Mouse (Mus musculus) limb, embryonic 11.5 days (tissue): Measurements from ENCODE around the gene Isl2. TPM values are rescaled to one million over a fixed set of nuclear protein-coding genes. Genes with fewer than 3 reads are reported as not detected.

Source experiments
- ATAC-seq: fragments of 200-750 bp; cut with Nextera tagmentation; 2 replicates; pipeline ENCODE4 v1.8.0; 2017; ENCODE audit warnings: low read depth; ENCODE audit not compliant: insufficient number of reproducible peaks, low FRiP score, low TSS enrichment
- DNase-seq: peaks from one replicate; pipeline ENCODE4 v3.0.0-alpha.2; 2015; ENCODE audit warnings: low spot score
- H3K27ac ChIP-seq: fragments of 300-500 bp; sonication (generic); replicated peaks from 2 replicates; pipeline ENCODE4 v1.5.1; 2014; ENCODE audit warnings: low read depth, mild to moderate bottlenecking, low read length
- H3K27me3 ChIP-seq: fragments of 300-500 bp; sonication (generic); 2 replicates; pipeline ENCODE4 v1.6.1; 2014; ENCODE audit warnings: mild to moderate bottlenecking, low read length, mixed read lengths; ENCODE audit not compliant: control insufficient read depth, insufficient read depth
- H3K36me3 ChIP-seq: fragments of 300-500 bp; sonication (generic); 2 replicates; pipeline ENCODE4 v1.6.1; 2014; ENCODE audit warnings: mild to moderate bottlenecking, low read length, moderate library complexity, mixed read lengths; ENCODE audit not compliant: control insufficient read depth, insufficient read depth
- H3K4me1 ChIP-seq: fragments of 300-500 bp; sonication (generic); 2 replicates; pipeline ENCODE4 v1.6.1; 2014; ENCODE audit warnings: low read length, mixed read lengths; ENCODE audit not compliant: control insufficient read depth, insufficient read depth
- H3K4me2 ChIP-seq: fragments of 300-500 bp; sonication (generic); 2 replicates; pipeline ENCODE4 v1.6.1; 2014; ENCODE audit warnings: low read depth, mild to moderate bottlenecking, moderate library complexity; ENCODE audit not compliant: severe bottlenecking
- H3K4me3 ChIP-seq: fragments of 300-500 bp; sonication (generic); 2 replicates; pipeline ENCODE4 v1.5.1; 2014; ENCODE audit warnings: low read depth, low read length
- H3K9ac ChIP-seq: fragments of 300-500 bp; sonication (generic); 2 replicates; pipeline ENCODE4 v1.6.1; 2014; ENCODE audit warnings: mild to moderate bottlenecking, low read length
- H3K9me3 ChIP-seq: fragments of 300-500 bp; sonication (generic); 2 replicates; pipeline ENCODE4 v1.6.1; 2016; ENCODE audit warnings: low read length; ENCODE audit not compliant: control insufficient read depth
- WGBS: fragments of 180-500 bp; shearing (Covaris S2); extraction: QIAGEN DNeasy Blood & Tissue Kit; methylation state at CpG from one replicate; pipeline ENCODE4 v1.1.7; 2014; 5-methylcytosine and 5-hydroxymethylcytosine counted together
- polyA plus RNA-seq: library from polyadenylated mRNA; unstranded; fragments of >200 nt; fragmentation: Nextera tagmentation; extraction: Ambion mirVana; gene quantifications from 2 replicates; pipeline ENCODE4 v1.2.1, GENCODE M21; 2014

The Isl2 gene
- polyA plus RNA-seq, 1 experiment from 2014 or later: 1.9 TPM

DNA sequence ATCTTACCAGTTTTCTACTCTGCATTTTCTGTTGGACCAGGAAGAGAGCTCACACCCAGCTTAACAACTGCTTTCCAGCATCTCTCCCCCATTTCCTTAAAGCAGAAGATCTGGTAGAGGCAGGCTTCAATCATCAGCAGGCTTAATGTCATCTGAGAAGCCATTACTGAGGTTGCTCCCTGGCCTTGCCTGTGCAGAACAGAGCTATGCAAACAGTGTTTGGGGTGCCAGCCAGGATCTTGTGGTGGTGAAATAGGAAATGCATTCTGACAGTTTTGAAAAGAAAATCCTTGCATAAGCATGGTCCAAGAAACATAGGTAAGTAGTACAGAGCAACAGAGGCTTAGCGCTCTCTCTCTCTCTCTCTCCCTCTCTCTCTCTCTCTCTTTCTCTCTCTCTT is 22.5 kb downstream of the Isl2 start:
- H3K4me2 ChIP-seq: no peak overlapping the region
- no peak for DNase-seq
- no peaks in the 10 kb centered on the region for H3K9me3 ChIP-seq
- H3K36me3 ChIP-seq: no peaks in the 10 kb centered on the region
- ATAC-seq: no peak
- H3K27me3 ChIP-seq: no peaks in the 10 kb centered on the region
- no peak overlapping the region for H3K27ac ChIP-seq
- peaks cover 10% of the 10 kb centered on the region for H3K4me1 ChIP-seq
- 94% methylated on average over 1 of the region's 1 CpGs for WGBS
- H3K9ac ChIP-seq: no peak overlapping the region
- H3K4me3 ChIP-seq: no peak overlapping the region

DNA sequence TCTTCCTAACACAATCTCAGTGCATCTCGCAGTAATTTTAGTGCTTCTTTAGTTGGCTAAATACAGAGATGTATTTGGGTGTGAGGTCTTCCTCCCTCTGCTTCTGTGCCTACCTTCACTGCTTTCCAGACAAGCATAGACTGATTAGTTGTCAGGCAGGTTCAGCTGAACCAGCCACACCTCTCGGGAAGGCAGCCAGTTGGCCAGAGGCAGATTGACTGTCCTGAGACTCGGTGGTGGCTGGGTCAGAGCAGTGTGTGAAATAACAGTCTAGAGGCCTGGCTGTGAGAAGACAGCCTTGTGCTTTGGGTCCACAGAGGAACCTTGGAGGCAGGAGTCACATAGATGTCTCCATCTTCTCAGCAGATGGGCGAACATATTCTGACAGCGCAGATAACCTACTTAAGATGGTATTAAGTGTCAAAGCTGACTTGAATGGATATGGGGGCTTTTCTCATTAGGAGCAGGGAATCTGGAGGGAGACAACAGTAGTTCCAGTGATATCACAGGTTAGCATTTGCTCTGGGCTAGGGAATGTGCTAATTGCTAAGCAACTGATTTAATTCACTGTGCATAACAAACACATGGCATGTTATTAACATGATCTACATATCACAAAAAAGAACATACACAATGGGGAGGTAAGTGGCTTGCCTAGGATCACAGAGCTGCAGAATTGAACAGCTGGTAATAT is 30.1 kb downstream of the Isl2 start:
- no peak overlapping the region for H3K4me2 ChIP-seq
- no peaks in the 10 kb centered on the region for H3K9me3 ChIP-seq
- no peak for DNase-seq
- WGBS: 44% methylated on average over 5 of the region's 5 CpGs
- H3K36me3 ChIP-seq: no peaks in the 10 kb centered on the region
- H3K4me3 ChIP-seq: no peak overlapping the region
- ATAC-seq: no peak
- no peak overlapping the region for H3K9ac ChIP-seq
- no peak overlapping the region for H3K27ac ChIP-seq
- no peaks in the 10 kb centered on the region for H3K27me3 ChIP-seq
- H3K4me1 ChIP-seq: no peaks in the 10 kb centered on the region

DNA sequence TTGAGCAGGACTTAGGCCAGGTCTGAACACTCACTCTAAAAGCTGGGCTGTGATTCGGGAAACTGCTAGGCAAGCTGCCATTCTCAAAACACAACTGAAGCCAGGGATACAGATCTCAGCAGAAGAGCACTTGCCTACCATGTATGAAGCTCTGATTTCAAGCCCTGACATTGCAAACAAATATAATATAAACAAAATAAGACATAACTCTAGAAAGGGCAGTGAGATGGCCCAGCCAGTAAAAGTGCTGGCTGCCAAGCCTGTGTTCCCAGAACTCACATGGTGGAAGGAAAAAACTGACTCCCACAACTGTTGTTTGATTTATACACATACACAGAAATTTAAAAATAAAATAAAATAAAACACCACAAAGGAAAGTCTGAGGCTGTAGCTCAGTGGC is 32.6 kb downstream of the Isl2 start:
- Histone ChIP-seq H3K36me3 (no peaks in the 10 kb centered on the region), H3K9ac (no peak overlapping the region), H3K4me1 (no peaks in the 10 kb centered on the region), H3K4me2 (no peak overlapping the region), H3K9me3 (no peaks in the 10 kb centered on the region), H3K27ac (no peak overlapping the region), H3K27me3 (no peaks in the 10 kb centered on the region), H3K4me3 (no peak overlapping the region)
- 84% methylated on average over 1 of the region's 1 CpGs for WGBS
- DNase-seq: no peak
- no peak for ATAC-seq

DNA sequence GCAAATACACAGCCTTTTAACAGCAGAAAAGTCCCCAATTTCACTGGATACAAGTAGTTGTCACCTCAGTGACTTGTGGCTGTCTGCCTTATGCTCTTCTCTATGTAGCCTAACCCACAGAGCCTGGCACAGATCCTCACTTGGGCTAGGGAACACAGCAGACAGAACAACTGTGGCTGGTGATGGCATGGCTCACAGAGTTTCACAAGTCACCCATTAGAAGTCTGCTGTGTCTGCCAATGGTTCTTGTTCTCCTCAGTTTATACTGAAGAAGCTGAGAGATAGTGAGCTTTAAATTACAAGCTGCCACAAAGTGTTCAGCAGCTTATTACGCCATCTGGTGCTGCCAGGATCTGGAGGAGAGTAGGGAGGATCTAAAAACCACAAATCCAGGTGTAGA is 38.1 kb downstream of the Isl2 start:
- no peak for ATAC-seq
- H3K9me3 ChIP-seq: no peaks in the 10 kb centered on the region
- 65% methylated on average over 1 of the region's 1 CpGs for WGBS
- H3K4me2 ChIP-seq: no peak overlapping the region
- no peak overlapping the region for H3K4me3 ChIP-seq
- no peak overlapping the region for H3K27ac ChIP-seq
- H3K9ac ChIP-seq: no peak overlapping the region
- H3K4me1 ChIP-seq: no peaks in the 10 kb centered on the region
- DNase-seq: no peak
- H3K27me3 ChIP-seq: no peaks in the 10 kb centered on the region
- no peaks in the 10 kb centered on the region for H3K36me3 ChIP-seq

DNA sequence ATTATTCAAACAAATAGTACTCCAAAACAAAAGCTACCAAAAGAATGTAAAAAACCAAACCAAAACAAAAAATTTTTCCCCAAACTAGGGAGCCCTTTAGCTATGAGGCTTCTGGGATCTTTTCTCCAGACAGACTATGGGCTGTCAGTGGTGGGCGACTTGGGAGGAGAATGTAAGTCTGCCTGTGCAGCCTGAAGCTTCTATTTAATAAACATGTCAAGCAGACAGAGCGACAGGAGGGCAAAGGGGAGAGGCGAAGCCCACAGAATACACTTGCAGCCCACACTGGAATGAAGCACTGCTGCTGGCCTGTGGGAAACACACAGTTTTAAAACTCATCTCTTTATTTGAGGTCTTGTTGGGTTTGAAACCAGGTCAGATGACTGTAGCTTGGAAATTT is 42.9 kb downstream of the Isl2 start:
- no peaks in the 10 kb centered on the region for H3K9me3 ChIP-seq
- H3K4me2 ChIP-seq: no peak overlapping the region
- H3K27me3 ChIP-seq: no peaks in the 10 kb centered on the region
- no peaks in the 10 kb centered on the region for H3K36me3 ChIP-seq
- WGBS: 21% methylated on average over 3 of the region's 3 CpGs
- ATAC-seq (no peak), DNase-seq (no peak)
- no peaks in the 10 kb centered on the region for H3K4me1 ChIP-seq
- H3K27ac ChIP-seq: no peak overlapping the region
- H3K4me3 ChIP-seq: no peak overlapping the region
- H3K9ac ChIP-seq: no peak overlapping the region

DNA sequence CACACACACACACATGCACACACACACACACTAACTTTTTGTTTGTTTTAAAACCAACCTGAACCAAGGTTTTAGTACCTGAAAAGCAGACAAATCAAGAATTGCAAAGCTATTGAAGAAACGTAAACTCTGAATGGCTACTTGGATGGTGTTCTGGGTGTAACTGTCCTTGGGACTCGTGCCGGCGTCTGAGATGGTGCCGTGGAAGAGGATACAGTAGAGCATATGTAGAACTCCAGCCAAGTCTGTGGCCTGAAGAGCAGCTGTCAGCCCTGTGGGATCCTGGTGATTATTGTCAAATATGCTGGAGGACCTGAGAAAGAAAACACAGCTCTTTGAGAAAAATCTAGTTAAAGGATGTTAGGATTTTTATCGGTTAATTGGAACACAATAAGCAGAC is 47.7 kb downstream of the Isl2 start:
- Histone ChIP-seq H3K4me3 (no peak overlapping the region), H3K4me2 (no peak overlapping the region), H3K4me1 (no peaks in the 10 kb centered on the region), H3K9ac (no peak overlapping the region), H3K27ac (no peak overlapping the region), H3K9me3 (no peaks in the 10 kb centered on the region), H3K27me3 (no peaks in the 10 kb centered on the region), H3K36me3 (no peaks in the 10 kb centered on the region)
- no peak for DNase-seq
- no peak for ATAC-seq
- 92% methylated on average over 6 of the region's 6 CpGs for WGBS

Other genes starting within 250 kb of the Isl2 start
- 1.5 TPM in 2 replicates for gene Nrg4, start 211.8 kb upstream of the Isl2 start, polyA plus RNA-seq
- gene Tmem266, start 211.8 kb upstream of the Isl2 start, polyA plus RNA-seq: 0.17 and 0.23 TPM in 2 replicates
- 171 and 182 TPM in 2 replicates for gene Etfa, start 26.4 kb upstream of the Isl2 start, polyA plus RNA-seq